Mouse (Mus musculus): ENCODE measurements around the gene Zhx3.
A peak's percentile ranks its signal among the peaks of the same experiment; 100 is the strongest.

The Zhx3 gene

GRCm38 (mm10) chr2:160872890-160873382 is at the start of gene Zhx3:
Gene Zhx3, minus strand, starts transcription at chr2:160872998.
- peak; percentile 92 for DNase-seq

GRCm38 (mm10) chr2:160921285-160921684 is 48.5 kb upstream of the Zhx3 start:
- DNase-seq = no peak

- no peak for DNase-seq
These were observed 46.1 kb upstream of the Zhx3 start for GRCm38 (mm10) chr2:160918930-160919215.

- DNase-seq = no peak
These were observed 45.5 kb upstream of the Zhx3 start for GRCm38 (mm10) chr2:160918154-160918929.

GRCm38 (mm10) chr2:160917313-160917712 is 44.5 kb upstream of the Zhx3 start:
- DNase-seq = no peak

GRCm38 (mm10) chr2:160916714-160917113 is 43.9 kb upstream of the Zhx3 start:
- DNase-seq = no peak

GRCm38 (mm10) chr2:160915821-160916610 is 43.2 kb upstream of the Zhx3 start:
- DNase-seq = peak; percentile 43

GRCm38 (mm10) chr2:160914656-160915055 is 41.9 kb upstream of the Zhx3 start:
- peak; percentile 22 for DNase-seq

- DNase-seq = no peak
These were observed 39.5 kb upstream of the Zhx3 start, which contains the start of gene Emilin3 for GRCm38 (mm10) chr2:160912231-160912671. Gene Emilin3, minus strand, starts transcription at chr2:160912328.

- DNase-seq = peak; percentile 45
These were observed 38.9 kb upstream of the Zhx3 start for GRCm38 (mm10) chr2:160911558-160912201.

- DNase-seq = no peak
These were observed 37.8 kb upstream of the Zhx3 start for GRCm38 (mm10) chr2:160910633-160911032.

GRCm38 (mm10) chr2:160908607-160909006 is 35.8 kb upstream of the Zhx3 start:
- no peak for DNase-seq

GRCm38 (mm10) chr2:160906101-160906500 is 33.3 kb upstream of the Zhx3 start:
- DNase-seq = peak; percentile 77

GRCm38 (mm10) chr2:160905301-160905700 is 32.5 kb upstream of the Zhx3 start:
- DNase-seq = no peak

- DNase-seq = no peak
These were observed 29.0 kb upstream of the Zhx3 start for GRCm38 (mm10) chr2:160901656-160902412.

GRCm38 (mm10) chr2:160891697-160892096 is 18.9 kb upstream of the Zhx3 start:
- DNase-seq = no peak

GRCm38 (mm10) chr2:160891045-160891444 is 18.2 kb upstream of the Zhx3 start:
- DNase-seq = no peak

GRCm38 (mm10) chr2:160887859-160888258 is 15.1 kb upstream of the Zhx3 start:
- DNase-seq = peak; percentile 36

GRCm38 (mm10) chr2:160887284-160887683 is 14.5 kb upstream of the Zhx3 start:
- DNase-seq = peak; percentile 89

GRCm38 (mm10) chr2:160886221-160886620 is 13.4 kb upstream of the Zhx3 start:
- no peak for DNase-seq

- DNase-seq = peak; percentile 41
These were observed 12.0 kb upstream of the Zhx3 start for GRCm38 (mm10) chr2:160884830-160885229.

GRCm38 (mm10) chr2:160883912-160884311 is 11.1 kb upstream of the Zhx3 start:
- no peak for DNase-seq

GRCm38 (mm10) chr2:160882436-160882835 is 9.6 kb upstream of the Zhx3 start:
- no peak for DNase-seq

Measured in cerebellum, adult 8-10 months (tissue).